Mouse (Mus musculus) myocyte (in vitro differentiated cells): Measurements from ENCODE around the gene Sdsl. TPM values are rescaled to one million over a fixed set of nuclear protein-coding genes. Genes with fewer than 3 reads are reported as not detected.

Experiments used
- H3K27me3 ChIP-seq: one replicate; pipeline ENCODE4 v1.6.1; 2011; ENCODE audit not compliant: control insufficient read depth, insufficient read depth, insufficient read length
- H3K36me3 ChIP-seq: one replicate; pipeline ENCODE4 v1.6.1; 2011; ENCODE audit not compliant: control insufficient read depth, insufficient read depth
- H3K4me2 ChIP-seq: one replicate; pipeline ENCODE4 v1.6.1; 2011; ENCODE audit warnings: low read depth, control low read depth
- H3K4me3 ChIP-seq: one replicate; pipeline ENCODE4 v1.5.1; 2011; ENCODE audit warnings: mild to moderate bottlenecking, control low read depth, moderate library complexity
- H3K79me2 ChIP-seq: one replicate; pipeline ENCODE4 v1.6.1; 2011; ENCODE audit not compliant: control insufficient read depth, insufficient read depth
- H3ac ChIP-seq: one replicate; pipeline ENCODE4 v1.6.1; 2011; ENCODE audit not compliant: control insufficient read depth, insufficient read length
- E2F4 ChIP-seq: IDR thresholded peaks from one replicate; pipeline ENCODE4 v1.6.1; 2011; ENCODE audit warnings: mild to moderate bottlenecking, control low read depth, moderate library complexity; ENCODE audit not compliant: insufficient read depth
- MAX ChIP-seq: IDR thresholded peaks from one replicate; pipeline ENCODE4 v1.6.1; 2011; ENCODE audit warnings: low read depth, mild to moderate bottlenecking, control low read depth
- MYOD1 ChIP-seq, 3 experiments: IDR thresholded peaks; one replicate each; pipeline ENCODE4 v1.6.1; 2011; ENCODE audit warnings: control low read depth in 2 of 3, low read depth in 2 of 3, mild to moderate bottlenecking in 2 of 3, moderate library complexity in 1 of 3; ENCODE audit not compliant: insufficient read length in 2 of 3, control insufficient read depth in 1 of 3
- MYOG ChIP-seq, 3 experiments: IDR thresholded peaks; one replicate each; pipeline ENCODE4 v1.6.1; 2011; ENCODE audit warnings: control low read depth in 2 of 3, low read depth in 2 of 3, mild to moderate bottlenecking in 2 of 3; ENCODE audit not compliant: insufficient read length in 2 of 3, control insufficient read depth in 1 of 3, insufficient read depth in 1 of 3
- POLR2A ChIP-seq: IDR thresholded peaks from one replicate; pipeline ENCODE4 v1.6.1; 2011; ENCODE audit warnings: low read depth, mild to moderate bottlenecking, control low read depth, moderate library complexity; ENCODE audit not compliant: insufficient read length
- POLR2AphosphoS2 ChIP-seq: IDR thresholded peaks from one replicate; pipeline ENCODE4 v1.6.1; 2011; ENCODE audit warnings: low read depth, control low read depth; ENCODE audit not compliant: insufficient read length
- REST ChIP-seq: IDR thresholded peaks from one replicate; pipeline ENCODE4 v1.6.1; 2011; ENCODE audit warnings: mild to moderate bottlenecking, control low read depth, moderate library complexity; ENCODE audit not compliant: insufficient read depth, insufficient read length
- TCF12 ChIP-seq: IDR thresholded peaks from one replicate; pipeline ENCODE4 v1.6.1; 2011; ENCODE audit warnings: mild to moderate bottlenecking, control low read depth; ENCODE audit not compliant: poor library complexity, insufficient read depth, severe bottlenecking
- TCF3 ChIP-seq: IDR thresholded peaks from one replicate; pipeline ENCODE4 v1.6.1; 2011; ENCODE audit warnings: low read depth, control low read depth; ENCODE audit not compliant: insufficient read length
- polyA plus RNA-seq: library from polyadenylated mRNA; unstranded; fragments of >200 nt; fragmentation: generic; extraction: Trizol; gene quantifications from one replicate; pipeline ENCODE4 v1.2.1, GENCODE M21; 2012; ENCODE audit warnings: missing spikeins

Sdsl gene
- polyA plus RNA-seq, 1 experiment, result 1.4 TPM

GRCm38 (mm10) chr5:120413436-120413835 lies 59.2 kb downstream of the Sdsl start:
- H3K36me3 ChIP-seq, result no peaks in the 10 kb centered on the region
- H3K27me3 ChIP-seq, result peaks cover 25% of the 10 kb centered on the region
- H3ac ChIP-seq, result no peak overlapping the region
- no peaks in the 10 kb centered on the region for H3K79me2 ChIP-seq
- H3K4me2 ChIP-seq, result no peak overlapping the region
- H3K4me3 ChIP-seq, result no peak overlapping the region
- TF ChIP-seq POLR2AphosphoS2, result no peak
- no peak for TF ChIP-seq REST

- TF ChIP-seq TCF3, result no peak
- TF ChIP-seq REST, result no peak
- no peak for TF ChIP-seq E2F4
- Histone ChIP-seq H3K36me3 (no peaks in the 10 kb centered on the region), H3K79me2 (no peaks in the 10 kb centered on the region), H3ac (no peak overlapping the region), H3K4me2 (no peak overlapping the region), H3K4me3 (no peak overlapping the region), H3K27me3 (peaks cover 30% of the 10 kb centered on the region)
Observed at GRCm38 (mm10) chr5:120409385-120410378, 62.9 kb downstream of the Sdsl start.

GRCm38 (mm10) chr5:120408933-120409332 lies 63.7 kb downstream of the Sdsl start:
- no peaks in the 10 kb centered on the region for H3K36me3 ChIP-seq
- TF ChIP-seq MYOD1 (IDR thresholded peaks at IDR 0.05; ENCODE audit: control insufficient read depth in 1 of 3, insufficient read length in 2 of 3, low read depth in 2 of 3), result no peak
- no peak for TF ChIP-seq MAX
- no peak for TF ChIP-seq POLR2A
- TF ChIP-seq E2F4, result no peak
- no peak for TF ChIP-seq MYOG (IDR thresholded peaks at IDR 0.05; ENCODE audit: control insufficient read depth in 1 of 3, insufficient read depth in 1 of 3, insufficient read length in 2 of 3, low read depth in 2 of 3)
- TF ChIP-seq TCF12, result no peak
- H3K79me2 ChIP-seq, result no peaks in the 10 kb centered on the region
- H3K4me2 ChIP-seq, result no peak overlapping the region
- H3K4me3 ChIP-seq, result no peak overlapping the region
- H3ac ChIP-seq, result no peak overlapping the region
- H3K27me3 ChIP-seq, result peaks cover 38% of the 10 kb centered on the region

Other genes with a start within 250 kb of the Sdsl start
- not detected for gene Lhx5, start 41.1 kb downstream of the Sdsl start, polyA plus RNA-seq
- not detected for gene Sds, start 3.7 kb upstream of the Sdsl start, polyA plus RNA-seq
- gene Plbd2, start 30.8 kb upstream of the Sdsl start, polyA plus RNA-seq, result 75.3 TPM
- 19.6 TPM for gene Slc8b1, start 38.4 kb upstream of the Sdsl start, polyA plus RNA-seq
- 88.7 TPM for gene Tpcn1, start 115.9 kb upstream of the Sdsl start, polyA plus RNA-seq
- 0.91 TPM for gene Iqcd, start 116.2 kb upstream of the Sdsl start, polyA plus RNA-seq
- gene Rita1, start 139.8 kb upstream of the Sdsl start, polyA plus RNA-seq, result 14.7 TPM
- 56.3 TPM for gene Ddx54, start 139.9 kb upstream of the Sdsl start, polyA plus RNA-seq
- gene Cfap73, start 161.4 kb upstream of the Sdsl start, polyA plus RNA-seq, result not detected
- 0.01 TPM for gene Rasal1, start 176.0 kb upstream of the Sdsl start, polyA plus RNA-seq
- not detected for gene Dtx1, start 239.1 kb upstream of the Sdsl start, polyA plus RNA-seq